Mouse (Mus musculus) liver, embryonic 15.5 days (tissue): ENCODE data around the gene Fam118a. TPM values are rescaled to one million over a fixed set of nuclear protein-coding genes. Genes with fewer than 3 reads are reported as not detected.

Experiments used
- ATAC-seq: fragments of 200-750 bp; cut with Nextera tagmentation; 2 replicates; pipeline ENCODE4 v1.8.0; 2017; ENCODE audit warnings: moderate number of reproducible peaks, mild to moderate bottlenecking, moderate library complexity; ENCODE audit not compliant: insufficient read depth
- H3K27ac ChIP-seq: fragments of 300-500 bp; sonication (generic); replicated peaks from 2 replicates; pipeline ENCODE4 v1.5.1; 2015; ENCODE audit warnings: mild to moderate bottlenecking, inconsistent platforms
- H3K27me3 ChIP-seq: fragments of 300-500 bp; sonication (generic); 2 replicates; pipeline ENCODE4 v1.6.1; 2015; ENCODE audit warnings: mild to moderate bottlenecking, inconsistent platforms
- H3K36me3 ChIP-seq: fragments of 300-500 bp; sonication (generic); replicated peaks from 2 replicates; pipeline ENCODE4 v1.6.1; 2015; ENCODE audit warnings: moderate library complexity, mild to moderate bottlenecking, inconsistent platforms
- H3K4me1 ChIP-seq: fragments of 300-500 bp; sonication (generic); replicated peaks from 2 replicates; pipeline ENCODE4 v1.6.1; 2015; ENCODE audit warnings: inconsistent platforms
- H3K4me2 ChIP-seq: fragments of 300-500 bp; sonication (generic); 2 replicates; pipeline ENCODE4 v1.6.1; 2015; ENCODE audit warnings: moderate library complexity, mild to moderate bottlenecking, inconsistent platforms
- H3K4me3 ChIP-seq: fragments of 300-500 bp; sonication (generic); replicated peaks from 2 replicates; pipeline ENCODE4 v1.5.1; 2015; ENCODE audit warnings: mild to moderate bottlenecking, inconsistent platforms
- H3K9ac ChIP-seq: fragments of 300-500 bp; sonication (generic); 2 replicates; pipeline ENCODE4 v1.6.1; 2015; ENCODE audit warnings: moderate library complexity, mild to moderate bottlenecking, inconsistent platforms
- H3K9me3 ChIP-seq: fragments of 300-500 bp; sonication (generic); replicated peaks from 2 replicates; pipeline ENCODE4 v1.6.1; 2016; ENCODE audit warnings: inconsistent platforms
- WGBS: fragments of 180-500 bp; shearing (Covaris S2); methylation state at CpG from one replicate; pipeline ENCODE4 v1.1.7; 2015; ENCODE audit warnings: mixed read lengths; ENCODE audit not compliant: insufficient replicate concordance; 5-methylcytosine and 5-hydroxymethylcytosine counted together
- polyA plus RNA-seq: library from polyadenylated mRNA; unstranded; fragments of >200 nt; fragmentation: Nextera tagmentation; extraction: Ambion mirVana; gene quantifications from 2 replicates; pipeline ENCODE4 v1.2.1, GENCODE M21; 2015

The Fam118a gene
- polyA plus RNA-seq, 1 experiment from 2014 or later: 6.0 TPM

DNA sequence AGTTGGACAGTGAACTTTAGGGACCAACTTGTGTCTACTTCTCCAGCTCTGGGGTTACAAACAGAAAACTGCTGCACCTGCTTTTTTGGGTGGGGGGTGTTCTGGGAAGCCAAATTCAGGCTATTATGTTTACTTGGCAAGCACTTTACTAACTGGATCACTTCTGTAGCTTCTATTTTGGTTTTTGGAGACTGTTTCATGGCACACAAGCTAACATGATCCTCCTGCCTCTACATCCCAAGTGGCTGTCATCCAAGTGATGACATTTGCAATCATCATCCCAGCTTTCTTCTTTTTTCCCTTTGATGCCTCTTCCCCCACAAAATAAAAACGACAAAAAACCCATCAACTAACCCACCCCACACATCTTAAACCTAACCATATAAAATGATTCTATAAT, 56.9 kb downstream of the Fam118a start:
- ATAC-seq: no peak

More for the DNA sequence above, 56.9 kb downstream of the Fam118a start:
- H3K27ac ChIP-seq: no peak overlapping the region
- no peaks in the 10 kb centered on the region for H3K36me3 ChIP-seq
- H3K4me1 ChIP-seq: no peaks in the 10 kb centered on the region
- 29% methylated on average over 1 of the region's 1 CpGs for WGBS
- no peak overlapping the region for H3K9ac ChIP-seq
- H3K4me3 ChIP-seq: no peak overlapping the region
- no peaks in the 10 kb centered on the region for H3K27me3 ChIP-seq
- H3K9me3 ChIP-seq: no peaks in the 10 kb centered on the region
- no peak overlapping the region for H3K4me2 ChIP-seq

Other genes starting within 250 kb of the Fam118a start
- 0.03 TPM in 1 of 2 replicates, not detected in the other for gene Phf21b, start 172.9 kb upstream of the Fam118a start, polyA plus RNA-seq
- 0.29 and 0.37 TPM in 2 replicates for gene Gm29666, start 108.9 kb upstream of the Fam118a start, polyA plus RNA-seq
- gene Nup50, start 105.5 kb upstream of the Fam118a start, polyA plus RNA-seq: 23.5 and 25.4 TPM in 2 replicates
- gene 5031439G07Rik, start 40.4 kb upstream of the Fam118a start, polyA plus RNA-seq: 2.0 and 3.9 TPM in 2 replicates
- not detected in 2 replicates for gene Upk3a, start 11.8 kb upstream of the Fam118a start, polyA plus RNA-seq
- 0.12 and 0.16 TPM in 2 replicates for gene Smc1b, start 103.0 kb downstream of the Fam118a start, polyA plus RNA-seq
- not detected in 2 replicates for gene Ribc2, start 103.1 kb downstream of the Fam118a start, polyA plus RNA-seq
- 6.9 and 7.1 TPM in 2 replicates for gene Fbln1, start 177.0 kb downstream of the Fam118a start, polyA plus RNA-seq